Mouse (Mus musculus): ENCODE results near the gene Adam22. TPM values are rescaled to one million over a fixed set of nuclear protein-coding genes. Genes with fewer than 3 reads are reported as not detected.

Gene Adam22
- polyA plus RNA-seq (2012; ENCODE audit: insufficient read depth, insufficient read length, missing spikeins): 3.6 and 5.5 TPM in 2 replicates

DNA sequence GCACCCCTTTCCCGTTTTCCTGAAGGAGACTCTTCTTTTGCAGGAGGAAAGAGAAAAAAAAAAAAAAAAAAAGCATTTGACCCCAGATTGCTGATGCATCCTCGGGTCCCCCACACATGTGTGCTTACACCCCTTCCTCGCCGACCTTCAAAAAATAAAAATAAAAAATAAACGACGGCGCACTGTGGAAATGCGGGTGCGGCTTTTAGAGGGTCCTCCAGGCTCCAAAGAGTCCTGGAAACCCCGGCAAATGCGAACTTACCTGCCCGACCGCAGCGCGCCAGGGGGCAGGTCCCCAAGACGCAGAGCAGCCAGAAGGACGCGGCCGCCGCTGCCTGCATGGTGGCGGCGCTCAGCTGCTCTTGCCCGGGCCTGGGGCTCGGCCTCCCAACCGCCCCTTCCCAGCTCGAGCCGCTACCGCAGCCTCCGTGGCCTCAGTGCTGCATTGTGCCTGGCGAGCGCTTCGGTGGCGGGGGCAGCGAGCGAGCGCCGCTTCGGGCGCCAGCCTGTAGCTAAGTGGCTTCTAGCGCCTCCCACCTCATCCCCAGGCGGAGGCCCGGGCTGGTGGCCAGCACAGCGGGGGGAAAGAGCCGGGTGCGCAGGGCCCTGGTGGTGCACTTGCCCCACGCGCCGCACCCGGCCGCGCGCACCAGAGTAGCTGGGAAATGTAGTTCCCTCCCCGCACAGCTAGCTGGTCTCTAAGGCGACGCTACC lies at the start of gene Adam22:
Gene Adam22 (minus strand): TSS at position 547 of the 714 bp plus-strand sequence.
- peak within 1 kb of the TSS; percentile 72 for H3K4me3 ChIP-seq (ENCODE audit: insufficient read depth, low read length)
- TF ChIP-seq CTCF (IDR thresholded peaks at IDR 0.05; ENCODE audit: low read depth, low read length): no peak
- no peak for TF ChIP-seq POLR2A (IDR thresholded peaks at IDR 0.05; ENCODE audit: borderline replicate concordance, low read depth, low read length)
- H3K27ac ChIP-seq (ENCODE audit: insufficient read depth, low read depth, low read length): no peak within 1 kb of the TSS
- no peaks in the 10 kb centered on the region for H3K4me1 ChIP-seq (ENCODE audit: control insufficient read depth, insufficient read depth, low read length)

DNA sequence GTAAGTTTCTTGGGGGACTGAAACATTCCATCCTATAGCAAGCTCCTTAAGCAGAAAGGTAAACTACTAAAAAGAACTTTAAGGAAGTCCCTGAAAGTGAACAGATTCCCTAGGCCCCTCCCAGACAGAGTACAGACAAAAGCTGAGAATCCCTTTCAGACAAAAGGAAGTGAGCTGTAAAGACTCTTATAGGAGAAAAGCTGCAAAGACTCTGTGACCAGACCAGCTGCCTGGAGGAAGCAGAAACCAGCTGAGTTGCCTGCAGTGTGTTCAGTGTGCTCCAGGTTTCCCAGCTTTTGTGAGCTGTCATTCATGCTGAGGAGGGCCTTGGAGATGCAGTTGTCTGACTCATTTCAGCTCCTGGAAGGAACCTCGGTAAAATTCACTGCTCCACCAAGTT lies 49.5 kb upstream of the Adam22 start:
- Histone ChIP-seq H3K4me3 (ENCODE audit: insufficient read depth, low read length) (no peak overlapping the region), H3K4me1 (ENCODE audit: control insufficient read depth, insufficient read depth, low read length) (peaks cover 6% of the 10 kb centered on the region), H3K27ac (ENCODE audit: insufficient read depth, low read depth, low read length) (no peak overlapping the region)
- TF ChIP-seq POLR2A (IDR thresholded peaks at IDR 0.05; ENCODE audit: borderline replicate concordance, low read depth, low read length) (no peak), CTCF (IDR thresholded peaks at IDR 0.05; ENCODE audit: low read depth, low read length) (no peak)

DNA sequence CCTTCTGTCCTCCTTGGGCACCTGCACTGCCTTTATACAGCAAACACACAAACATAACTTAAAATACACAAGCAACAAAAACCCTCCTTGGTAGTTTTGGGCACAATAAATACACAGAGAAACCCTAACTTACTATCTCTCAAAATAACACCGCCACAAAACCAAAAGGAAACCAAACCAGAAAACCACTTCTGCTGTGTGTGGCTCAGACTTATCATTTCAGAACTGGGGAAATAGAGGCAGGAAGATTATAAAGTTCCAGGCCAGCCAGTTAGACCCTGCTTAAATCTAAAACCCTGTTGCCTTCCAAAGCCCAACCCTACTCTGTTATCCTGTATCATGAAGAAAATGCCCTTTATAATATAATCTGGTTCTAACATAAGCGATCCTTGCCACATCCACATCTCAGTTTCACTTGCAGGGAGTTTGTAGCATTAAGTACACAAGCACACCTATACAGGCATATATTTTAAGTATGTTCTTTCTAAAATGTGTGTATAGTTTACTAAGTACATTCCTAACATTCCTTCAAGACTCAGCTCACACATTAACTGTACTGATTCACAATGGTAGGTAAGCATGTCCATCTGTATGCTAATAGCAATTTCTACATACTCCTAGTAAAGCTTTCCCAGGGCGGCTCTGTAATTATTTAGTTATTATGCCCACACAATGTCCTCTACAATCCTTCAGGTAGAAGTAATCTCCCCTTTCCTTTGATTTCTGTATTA lies 48.9 kb upstream of the Adam22 start:
- TF ChIP-seq POLR2A (IDR thresholded peaks at IDR 0.05; ENCODE audit: borderline replicate concordance, low read depth, low read length) (no peak), CTCF (IDR thresholded peaks at IDR 0.05; ENCODE audit: low read depth, low read length) (no peak)
- no peak overlapping the region for H3K4me3 ChIP-seq (ENCODE audit: insufficient read depth, low read length)
- no peak overlapping the region for H3K27ac ChIP-seq (ENCODE audit: insufficient read depth, low read depth, low read length)
- H3K4me1 ChIP-seq (ENCODE audit: control insufficient read depth, insufficient read depth, low read length): peaks cover 6% of the 10 kb centered on the region

DNA sequence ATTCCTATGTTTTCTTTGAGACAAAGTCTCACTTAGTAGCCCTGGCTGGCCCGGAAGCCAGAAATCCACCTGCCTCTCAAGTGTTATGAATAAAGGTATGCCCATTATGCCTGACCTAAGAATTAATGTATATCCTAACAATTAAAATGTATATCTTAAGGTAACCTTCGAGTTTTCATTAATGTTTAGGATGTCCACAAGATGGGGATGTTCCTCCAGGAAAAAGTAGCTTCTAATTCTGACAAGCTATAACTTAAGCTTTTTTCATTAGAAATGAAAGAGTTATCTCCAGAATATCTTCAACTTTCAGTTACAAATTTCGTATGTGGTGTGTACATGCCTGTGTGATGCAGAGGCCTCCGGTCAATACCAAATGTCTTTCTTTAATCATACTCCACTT lies 40.8 kb upstream of the Adam22 start:
- Histone ChIP-seq H3K4me1 (ENCODE audit: control insufficient read depth, insufficient read depth, low read length) (no peaks in the 10 kb centered on the region), H3K27ac (ENCODE audit: insufficient read depth, low read depth, low read length) (no peak overlapping the region), H3K4me3 (ENCODE audit: insufficient read depth, low read length) (no peak overlapping the region)
- TF ChIP-seq POLR2A (IDR thresholded peaks at IDR 0.05; ENCODE audit: borderline replicate concordance, low read depth, low read length) (no peak), CTCF (IDR thresholded peaks at IDR 0.05; ENCODE audit: low read depth, low read length) (no peak)

DNA sequence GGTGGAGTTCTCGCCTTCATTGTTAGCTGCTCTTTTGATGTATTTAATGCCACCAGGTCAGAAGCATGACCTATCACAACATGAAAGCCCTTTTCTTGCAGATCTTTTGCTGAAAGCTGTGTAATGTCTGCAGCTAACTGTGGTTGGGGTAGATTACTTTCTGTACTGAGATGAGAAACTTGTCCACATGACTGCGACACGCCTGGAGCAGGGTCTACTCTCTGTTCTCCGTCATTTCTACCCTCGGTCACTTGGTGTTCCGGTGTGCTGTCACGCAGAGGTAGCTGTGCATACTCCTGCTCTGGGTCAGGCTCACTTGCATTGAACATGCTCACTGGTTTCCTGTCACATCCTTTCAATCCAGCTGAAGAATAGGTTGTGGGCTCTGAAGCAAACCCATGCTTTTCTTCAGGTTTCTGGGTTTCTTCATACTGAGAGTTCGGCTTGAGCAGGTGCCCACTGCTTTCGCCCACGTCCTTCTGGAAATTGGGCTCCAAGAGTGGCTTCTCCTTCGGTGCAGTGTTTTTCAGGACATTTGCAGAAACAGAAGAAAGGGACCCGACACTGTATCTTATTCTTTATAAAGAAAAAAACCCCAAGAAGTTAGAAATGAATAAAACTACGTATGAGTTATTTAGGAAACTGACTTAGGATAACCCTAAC lies 29.8 kb upstream of the Adam22 start:
- no peak for TF ChIP-seq POLR2A (IDR thresholded peaks at IDR 0.05; ENCODE audit: borderline replicate concordance, low read depth, low read length)
- TF ChIP-seq CTCF (IDR thresholded peaks at IDR 0.05; ENCODE audit: low read depth, low read length): no peak
- no peak overlapping the region for H3K4me3 ChIP-seq (ENCODE audit: insufficient read depth, low read length)
- no peak overlapping the region for H3K27ac ChIP-seq (ENCODE audit: insufficient read depth, low read depth, low read length)
- no peaks in the 10 kb centered on the region for H3K4me1 ChIP-seq (ENCODE audit: control insufficient read depth, insufficient read depth, low read length)

DNA sequence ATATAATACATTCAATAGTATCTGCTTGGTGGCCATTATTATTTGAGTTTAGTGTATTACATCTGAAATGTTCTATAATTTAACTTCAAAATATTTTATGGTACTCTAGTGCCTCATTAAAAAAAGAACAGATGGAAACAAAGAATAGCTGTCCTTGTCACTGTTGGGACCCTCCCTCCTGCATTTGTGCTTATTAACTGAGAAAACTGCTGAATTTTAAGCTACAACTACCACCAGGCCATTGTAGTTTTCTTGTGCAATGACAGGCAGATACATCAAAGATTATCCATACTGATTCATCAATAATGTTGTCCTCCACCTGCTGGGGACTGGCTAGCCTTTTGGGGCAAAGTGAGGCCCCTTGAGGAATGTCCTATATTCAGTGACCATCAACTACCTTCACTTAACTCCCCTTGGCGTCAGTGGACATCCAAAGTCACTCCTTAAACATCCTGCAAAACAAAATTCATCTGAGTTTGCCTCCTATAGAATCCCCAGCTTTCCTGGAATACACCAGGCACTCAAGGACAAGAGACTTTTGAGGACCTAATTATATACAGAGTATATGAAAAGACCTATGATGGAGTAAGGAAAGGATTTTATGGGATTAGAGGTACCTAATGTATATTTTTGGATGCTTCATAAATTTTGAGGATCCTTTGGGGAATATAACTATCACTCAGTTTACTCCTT lies 26.1 kb upstream of the Adam22 start:
- TF ChIP-seq CTCF (IDR thresholded peaks at IDR 0.05; ENCODE audit: low read depth, low read length) (no peak), POLR2A (IDR thresholded peaks at IDR 0.05; ENCODE audit: borderline replicate concordance, low read depth, low read length) (no peak)
- H3K4me3 ChIP-seq (ENCODE audit: insufficient read depth, low read length): no peak overlapping the region
- H3K27ac ChIP-seq (ENCODE audit: insufficient read depth, low read depth, low read length): no peak overlapping the region
- no peaks in the 10 kb centered on the region for H3K4me1 ChIP-seq (ENCODE audit: control insufficient read depth, insufficient read depth, low read length)

DNA sequence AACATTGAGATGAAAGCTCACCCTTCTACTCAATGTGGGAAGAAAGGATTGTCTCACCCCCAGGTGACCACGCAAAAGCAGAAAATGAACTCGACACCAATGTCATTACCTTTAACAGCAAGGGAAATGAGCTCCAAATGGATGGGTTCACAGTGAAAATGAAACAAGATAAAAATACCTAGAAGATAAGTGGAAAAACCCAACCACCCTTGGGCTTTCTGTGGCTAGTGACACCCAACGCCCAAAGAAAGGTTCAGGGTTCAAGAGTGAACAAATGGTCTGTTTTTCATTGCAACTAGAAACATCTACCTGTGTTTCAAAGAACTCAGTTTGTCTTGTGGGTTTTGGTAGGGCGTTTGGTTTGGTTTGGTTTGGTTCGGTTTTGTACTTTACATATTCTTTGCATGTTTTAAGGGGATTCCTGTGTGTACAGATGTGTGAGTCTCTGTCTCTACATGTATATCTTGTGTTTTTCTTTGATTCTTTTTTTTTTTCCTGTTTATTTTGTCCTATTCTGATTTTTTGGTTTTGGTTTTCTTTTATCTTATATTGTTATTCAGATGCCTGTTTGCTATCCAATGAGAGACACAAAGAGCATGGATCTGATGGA lies 6.4 kb upstream of the Adam22 start:
- TF ChIP-seq POLR2A (IDR thresholded peaks at IDR 0.05; ENCODE audit: borderline replicate concordance, low read depth, low read length): no peak
- Histone ChIP-seq H3K4me3 (ENCODE audit: insufficient read depth, low read length) (no peak overlapping the region), H3K27ac (ENCODE audit: insufficient read depth, low read depth, low read length) (no peak overlapping the region), H3K4me1 (ENCODE audit: control insufficient read depth, insufficient read depth, low read length) (no peaks in the 10 kb centered on the region)

DNA sequence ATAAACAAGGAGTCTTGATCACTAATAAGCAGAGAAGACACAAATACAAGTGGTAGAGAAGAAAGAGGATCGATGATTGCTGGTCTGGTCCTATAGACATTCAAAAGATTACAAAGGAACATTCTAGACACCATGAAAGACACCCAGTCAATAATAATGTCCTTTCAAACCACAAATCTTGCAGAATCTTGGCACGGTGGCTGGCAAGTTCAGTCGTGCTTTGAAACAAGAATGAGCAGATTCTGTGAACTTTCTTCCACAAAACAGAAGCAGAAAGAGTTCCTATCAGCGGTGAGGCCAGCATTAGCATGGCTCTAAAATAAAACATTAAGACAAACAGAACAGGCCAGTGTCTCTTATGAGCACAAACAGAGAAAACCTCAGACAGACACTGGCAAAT lies 5.5 kb upstream of the Adam22 start:
- Histone ChIP-seq H3K4me1 (ENCODE audit: control insufficient read depth, insufficient read depth, low read length) (no peaks in the 10 kb centered on the region), H3K27ac (ENCODE audit: insufficient read depth, low read depth, low read length) (no peak overlapping the region), H3K4me3 (ENCODE audit: insufficient read depth, low read length) (no peak overlapping the region)
- no peak for TF ChIP-seq POLR2A (IDR thresholded peaks at IDR 0.05; ENCODE audit: borderline replicate concordance, low read depth, low read length)
- TF ChIP-seq CTCF (IDR thresholded peaks at IDR 0.05; ENCODE audit: low read depth, low read length): no peak

DNA sequence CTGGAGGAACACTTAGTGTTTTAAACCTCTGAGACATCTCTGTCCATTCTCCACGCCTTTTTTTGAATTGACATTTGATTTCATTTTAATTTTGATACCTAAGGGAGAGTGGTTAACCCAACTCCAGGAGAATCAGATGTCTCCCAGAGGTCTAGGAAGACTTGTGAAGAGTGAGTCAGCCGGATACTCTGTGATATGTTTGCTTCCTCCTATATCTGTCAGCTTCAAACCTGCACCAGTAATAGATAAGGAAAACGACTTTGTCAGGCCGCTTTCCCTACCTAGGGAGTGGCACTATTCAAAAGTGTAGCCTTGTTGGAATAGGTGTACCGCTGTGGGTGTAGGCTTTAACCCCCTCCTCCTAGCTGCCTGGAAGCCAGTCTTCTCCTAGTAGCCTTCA lies 821 bp upstream of the Adam22 start:
- Histone ChIP-seq H3K4me1 (ENCODE audit: control insufficient read depth, insufficient read depth, low read length) (no peaks in the 10 kb centered on the region), H3K4me3 (ENCODE audit: insufficient read depth, low read length) (no peak overlapping the region), H3K27ac (ENCODE audit: insufficient read depth, low read depth, low read length) (no peak overlapping the region)
- TF ChIP-seq POLR2A (IDR thresholded peaks at IDR 0.05; ENCODE audit: borderline replicate concordance, low read depth, low read length): no peak
- no peak for TF ChIP-seq CTCF (IDR thresholded peaks at IDR 0.05; ENCODE audit: low read depth, low read length)

Measured in bone marrow macrophage, adult 2 months (primary cell).